Mouse (Mus musculus) ovary, postnatal 14 days (tissue): ENCODE data around the gene Zfp148.
"Not testable (repeated sequence)": the region's sequence is repeated elsewhere in the genome, so short reads cannot be mapped to it uniquely, and the experiment has no call there.

ENCODE experiments used
- DNase-seq: peaks from one replicate; pipeline ENCODE4 v3.0.0; 2022; ENCODE audit warnings: low spot score

Zfp148 gene

GRCm38 (mm10) chr16:33381614-33382245, 1.1 kb downstream of the Zfp148 start:
- DNase-seq = no peak

DNA sequence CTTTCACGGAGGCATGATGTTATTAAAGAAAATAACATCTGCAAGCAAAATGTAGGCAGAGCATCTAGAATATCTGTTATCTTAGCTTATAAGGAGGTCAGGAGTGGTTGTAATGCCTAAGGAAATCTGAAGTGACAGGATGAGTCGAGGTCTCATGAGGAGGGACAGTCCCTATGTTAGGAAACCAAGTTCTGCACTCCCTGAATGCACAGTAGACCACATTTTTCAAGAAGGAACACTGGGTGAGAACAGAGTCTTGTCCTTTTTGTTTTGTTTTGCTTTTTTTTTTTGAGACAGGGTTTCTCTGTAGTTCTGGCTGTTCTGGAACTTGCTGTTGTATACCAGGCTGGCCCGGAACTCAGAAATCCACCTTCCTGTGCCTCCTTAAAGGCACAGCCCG, 1.7 kb downstream of the Zfp148 start:
- no peak for DNase-seq

- DNase-seq = no peak
Measured at GRCm38 (mm10) chr16:33383584-33383983, 2.9 kb downstream of the Zfp148 start.

- not testable (repeated sequence) for DNase-seq
Measured at GRCm38 (mm10) chr16:33384057-33384456, 3.4 kb downstream of the Zfp148 start.

DNA sequence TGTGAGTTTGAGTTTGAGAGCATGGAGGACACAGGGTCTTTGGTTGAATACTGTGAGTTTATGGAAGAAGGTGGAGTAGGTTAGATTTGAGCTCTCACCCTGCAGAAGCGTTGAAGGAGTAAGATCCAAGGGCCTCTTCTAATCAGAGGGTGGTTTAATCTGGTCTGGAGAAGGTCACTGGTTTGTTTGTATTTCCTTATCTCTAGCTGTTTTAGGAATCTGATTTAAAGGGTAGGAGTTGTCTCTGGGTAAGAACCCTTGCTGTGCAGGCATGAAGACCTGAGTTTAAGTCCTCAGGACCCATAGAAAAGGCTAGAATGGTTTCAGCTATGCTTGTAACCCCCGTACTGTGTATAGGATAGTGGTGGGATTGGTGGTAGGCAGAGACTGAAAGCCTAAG, 6.4 kb downstream of the Zfp148 start:
- no peak for DNase-seq

DNA sequence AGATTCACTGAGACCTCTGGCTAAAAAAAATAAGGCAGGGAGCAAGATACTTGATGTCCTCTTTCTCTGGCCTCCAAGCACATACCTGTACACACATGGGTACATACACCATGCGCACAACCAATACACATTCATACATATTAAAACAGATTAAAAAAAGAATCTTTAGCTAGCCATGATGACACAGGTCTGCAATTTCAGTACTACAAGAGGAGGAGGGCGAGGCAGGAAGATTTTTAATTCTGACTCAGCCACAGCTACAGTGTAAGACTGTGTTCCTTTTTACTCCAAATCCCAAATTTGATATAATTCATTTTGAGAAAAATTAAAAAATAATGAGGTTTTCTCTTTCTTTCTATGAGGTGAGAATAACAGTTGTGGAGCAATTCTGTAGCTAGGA, 6.8 kb downstream of the Zfp148 start:
- no peak for DNase-seq

GRCm38 (mm10) chr16:33399913-33400782, 19.5 kb downstream of the Zfp148 start:
- DNase-seq = peak; percentile 49

DNA sequence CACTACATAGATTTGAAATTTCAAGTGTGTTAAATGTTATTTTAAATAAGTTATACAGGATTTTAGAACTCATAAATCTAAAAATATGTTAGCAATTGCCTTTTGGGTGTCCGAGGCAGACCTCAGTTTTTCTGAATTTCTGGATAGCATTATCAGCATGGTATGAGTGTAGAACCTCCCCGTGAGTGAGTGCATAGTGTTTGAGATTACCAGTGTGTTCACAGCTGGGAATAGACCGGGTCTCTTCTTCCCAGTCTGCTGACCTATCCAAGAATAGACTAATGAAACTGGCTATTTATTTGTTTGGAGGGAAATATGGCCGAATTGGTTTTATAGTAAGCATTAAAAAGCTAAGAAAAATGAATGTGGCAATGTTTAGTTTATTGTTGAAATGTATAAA, 20.3 kb downstream of the Zfp148 start:
- DNase-seq = no peak

DNA sequence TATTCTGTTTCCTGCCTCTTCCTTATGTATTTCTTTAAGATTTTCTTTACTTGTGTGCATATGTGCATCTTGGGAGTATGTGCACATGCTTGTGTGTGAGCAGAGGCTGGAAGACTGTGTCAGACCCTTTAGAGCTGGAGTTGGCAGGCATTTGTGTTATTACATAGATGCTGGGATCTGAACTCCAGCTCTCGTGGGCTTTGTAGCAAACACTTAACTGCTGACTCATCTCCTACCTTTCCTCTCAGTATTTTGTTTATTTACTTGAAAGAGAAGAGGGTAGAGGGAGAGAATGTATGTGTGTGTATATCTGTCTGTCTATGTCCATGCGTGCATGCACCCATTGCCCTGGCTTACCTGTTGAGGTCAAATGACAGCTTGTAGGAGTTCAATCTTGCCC, 22.6 kb downstream of the Zfp148 start:
- no peak for DNase-seq

DNA sequence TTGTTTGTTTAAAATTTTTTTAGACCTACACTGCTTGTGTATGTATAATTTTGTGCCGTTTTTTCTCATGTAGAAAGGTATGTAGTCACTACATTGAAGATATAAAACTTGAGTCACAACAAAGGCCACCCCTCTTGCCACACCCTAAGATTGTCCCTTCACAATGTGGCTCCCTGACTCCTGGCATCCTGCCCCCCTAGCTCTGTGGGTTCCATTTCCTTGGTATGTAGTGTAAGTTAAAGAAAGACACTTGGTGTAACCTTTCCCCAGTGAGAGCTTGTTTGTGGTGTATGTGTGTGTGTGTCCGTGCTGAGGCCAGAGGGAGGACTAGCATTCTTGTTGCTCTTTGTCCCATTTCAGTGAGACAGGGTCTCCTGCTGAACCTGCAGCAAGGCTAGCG, 23.4 kb downstream of the Zfp148 start:
- no peak for DNase-seq

DNA sequence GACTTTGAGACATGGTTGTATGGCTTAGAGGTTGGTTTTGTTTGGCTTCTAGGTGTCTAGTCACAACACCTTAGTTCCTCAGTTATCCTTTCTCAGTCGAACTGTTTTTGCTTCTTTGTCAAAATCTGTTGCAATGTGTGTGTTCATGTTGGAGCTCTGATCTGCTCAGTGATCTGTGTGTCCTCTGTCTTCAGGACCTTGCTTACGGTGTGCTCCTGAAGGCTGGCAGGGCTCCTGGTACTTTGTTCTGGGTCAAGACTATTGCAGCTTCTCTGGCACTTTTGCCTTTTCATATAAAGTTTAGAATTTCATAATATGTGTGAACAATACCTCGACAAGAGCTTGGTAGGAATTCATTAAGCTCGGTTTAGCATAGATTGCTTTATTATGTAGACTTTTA, 24.9 kb downstream of the Zfp148 start:
- DNase-seq = no peak

DNA sequence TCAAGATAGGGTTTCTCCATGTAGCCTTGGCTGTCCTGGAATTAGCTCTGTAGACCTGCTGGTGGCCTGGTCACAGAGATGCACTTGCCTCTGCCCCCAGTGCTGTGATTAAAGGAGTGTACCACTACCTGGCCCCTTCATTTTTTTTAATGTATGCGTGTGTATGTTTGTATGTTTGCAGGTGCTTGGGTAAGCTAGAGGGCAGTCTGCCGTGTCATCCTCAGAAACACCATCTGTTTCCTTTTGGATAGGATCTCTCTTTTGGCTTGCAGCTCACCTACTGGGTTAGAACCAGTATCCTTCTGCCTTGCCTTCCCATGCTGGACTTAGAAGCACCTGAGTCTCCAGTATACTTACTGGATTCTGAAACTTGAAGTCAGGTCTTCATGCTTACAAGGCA, 29.5 kb downstream of the Zfp148 start:
- no peak for DNase-seq

- no peak for DNase-seq
Measured at GRCm38 (mm10) chr16:33410605-33411004, 30.0 kb downstream of the Zfp148 start.

DNA sequence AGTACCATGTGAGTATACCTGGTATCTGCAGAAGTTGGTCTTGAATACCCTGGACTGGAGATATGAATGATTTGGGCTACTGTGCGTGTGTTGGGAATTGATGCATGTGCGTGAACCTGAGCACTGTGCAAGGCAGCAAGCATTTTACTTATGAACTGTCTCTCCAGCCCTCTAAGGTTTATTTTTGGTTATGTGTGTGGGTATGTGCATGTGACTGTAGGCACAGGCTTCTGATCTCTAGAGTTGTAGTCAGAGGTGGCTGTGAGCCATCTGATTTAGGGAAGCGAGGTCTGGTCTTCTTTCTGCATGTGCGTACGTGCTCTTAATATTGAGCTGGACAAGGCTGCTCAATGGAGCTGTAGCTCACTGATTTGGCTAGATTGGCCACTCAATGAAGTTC, 33.6 kb downstream of the Zfp148 start:
- no peak for DNase-seq

- no peak for DNase-seq
Measured at GRCm38 (mm10) chr16:33415607-33416006, 35.0 kb downstream of the Zfp148 start.

- DNase-seq = no peak
Measured at GRCm38 (mm10) chr16:33428327-33428726, 47.7 kb downstream of the Zfp148 start.

DNA sequence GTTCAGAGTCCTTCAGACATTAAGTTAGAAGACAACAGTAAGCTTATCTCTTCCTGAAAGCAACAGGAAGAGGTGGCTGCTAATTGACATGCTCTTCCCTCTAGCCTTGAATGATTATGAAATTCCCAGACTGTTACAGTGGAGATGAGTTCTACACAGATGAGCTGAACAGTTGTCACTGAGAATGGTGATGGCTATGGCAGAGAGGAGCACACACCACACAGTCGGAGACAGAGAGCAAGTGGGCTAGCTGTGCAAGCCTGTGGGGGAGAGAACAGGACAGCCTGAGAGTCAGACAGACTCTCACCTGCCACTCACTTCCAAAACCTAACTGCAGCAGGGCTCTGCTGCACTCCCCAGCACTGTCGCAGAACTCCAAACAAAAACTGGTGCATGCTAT, 51.0 kb downstream of the Zfp148 start:
- no peak for DNase-seq

DNA sequence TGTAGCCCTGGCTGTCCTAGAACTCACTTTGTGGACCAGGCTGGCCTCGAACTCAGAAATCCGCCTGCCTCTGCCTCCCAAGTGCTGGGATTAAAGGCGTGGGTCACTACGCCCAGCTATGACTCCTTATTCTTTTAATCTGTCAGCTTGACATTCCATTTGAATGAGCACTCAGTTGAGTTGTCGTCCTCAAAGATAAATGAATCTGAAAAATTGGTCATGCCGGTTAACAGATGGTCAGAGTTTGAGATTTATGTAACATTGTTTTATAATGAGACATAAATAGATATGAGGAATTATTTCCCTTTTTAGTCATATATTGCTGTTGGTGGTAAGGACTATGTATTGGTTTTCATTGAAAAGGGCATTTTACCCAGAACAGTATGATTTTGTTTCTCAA, 60.4 kb downstream of the Zfp148 start:
- no peak for DNase-seq

GRCm38 (mm10) chr16:33446830-33447229, 66.2 kb downstream of the Zfp148 start:
- DNase-seq = no peak

DNA sequence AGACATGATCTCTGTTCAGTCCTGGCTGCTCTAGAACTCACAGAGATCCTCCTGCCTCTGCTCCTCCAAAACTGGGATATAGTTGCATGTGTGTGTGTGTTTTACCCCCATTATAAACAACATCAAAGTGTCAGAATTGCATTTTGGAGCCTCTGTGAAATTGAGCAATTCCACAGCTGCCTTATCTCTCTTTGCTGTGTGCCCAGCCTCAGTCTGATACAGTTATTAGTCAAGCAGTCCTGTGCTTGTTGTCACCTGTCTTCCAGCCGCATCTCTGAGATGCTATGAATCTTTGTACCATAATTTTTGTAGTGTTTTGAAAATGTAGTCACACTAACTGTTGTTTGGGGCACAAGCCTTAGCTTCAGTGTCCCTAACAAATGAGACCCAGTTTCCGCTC, 73.2 kb downstream of the Zfp148 start:
- DNase-seq = no peak

- DNase-seq = no peak
Measured at GRCm38 (mm10) chr16:33454306-33454705, 73.7 kb downstream of the Zfp148 start.

GRCm38 (mm10) chr16:33455263-33455910, 74.8 kb downstream of the Zfp148 start:
- DNase-seq = no peak

GRCm38 (mm10) chr16:33459101-33459500, 78.5 kb downstream of the Zfp148 start:
- DNase-seq = no peak
